Mouse (Mus musculus) thymus, postnatal 4 days (tissue): ENCODE results near the gene Slc1a7.

Source experiments
- DNase-seq: peaks from one replicate; pipeline ENCODE4 v3.0.0; 2021

Gene Slc1a7

DNA sequence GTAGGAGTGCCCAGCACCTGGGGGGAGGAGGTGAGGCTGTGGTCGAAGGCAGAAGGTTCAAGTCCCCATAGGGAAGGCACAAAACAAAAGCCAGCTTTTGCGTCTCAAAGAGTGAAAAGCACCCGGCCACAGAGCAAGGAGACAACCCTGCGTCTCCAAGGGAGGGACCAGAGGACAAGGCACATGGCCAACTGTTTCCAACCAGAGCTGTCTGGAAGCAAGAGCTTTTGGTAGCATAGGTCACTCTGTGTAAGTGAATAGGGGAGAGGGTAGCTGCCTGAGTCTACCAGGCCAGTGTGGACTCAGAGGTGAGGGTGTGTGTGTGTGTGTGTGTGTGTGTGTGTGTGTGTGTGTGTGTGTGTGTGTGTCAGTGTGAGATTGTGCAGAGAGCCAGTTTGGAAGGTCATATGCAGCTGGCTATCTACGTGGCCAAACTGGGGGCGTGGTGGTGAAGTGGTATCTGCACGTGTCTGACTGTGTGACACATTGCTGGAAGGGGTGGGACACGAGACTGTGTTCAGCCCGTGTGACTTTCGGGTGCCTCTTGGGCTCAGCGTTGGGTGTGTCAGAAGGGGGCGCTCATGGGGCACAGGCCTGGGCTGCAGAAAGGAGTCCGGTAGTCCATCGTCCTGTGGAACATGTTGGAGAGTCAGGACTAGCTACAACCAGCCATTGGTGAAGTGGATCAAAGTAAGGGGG, 47.1 kb downstream of the Slc1a7 start:
- peak; percentile 64 for DNase-seq

DNA sequence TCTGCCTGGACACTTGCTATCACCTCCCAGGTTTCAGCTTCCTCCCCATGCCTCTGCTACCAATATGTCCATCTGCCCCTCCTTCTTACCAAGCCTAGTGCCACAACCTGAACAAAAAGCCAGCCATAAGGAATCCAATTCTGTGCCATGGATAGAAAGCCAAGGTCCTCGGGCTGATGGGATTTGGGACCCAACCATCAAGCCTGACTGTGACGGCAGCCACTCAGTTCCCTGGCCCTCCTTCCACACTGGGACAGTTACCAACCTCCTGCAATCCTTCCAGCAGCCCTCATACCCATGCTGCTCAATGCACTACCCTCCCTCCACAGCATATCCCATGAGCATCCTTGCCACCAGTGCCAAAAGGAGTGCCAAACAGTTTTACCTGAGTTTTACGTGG, 48.2 kb downstream of the Slc1a7 start:
- no peak for DNase-seq

DNA sequence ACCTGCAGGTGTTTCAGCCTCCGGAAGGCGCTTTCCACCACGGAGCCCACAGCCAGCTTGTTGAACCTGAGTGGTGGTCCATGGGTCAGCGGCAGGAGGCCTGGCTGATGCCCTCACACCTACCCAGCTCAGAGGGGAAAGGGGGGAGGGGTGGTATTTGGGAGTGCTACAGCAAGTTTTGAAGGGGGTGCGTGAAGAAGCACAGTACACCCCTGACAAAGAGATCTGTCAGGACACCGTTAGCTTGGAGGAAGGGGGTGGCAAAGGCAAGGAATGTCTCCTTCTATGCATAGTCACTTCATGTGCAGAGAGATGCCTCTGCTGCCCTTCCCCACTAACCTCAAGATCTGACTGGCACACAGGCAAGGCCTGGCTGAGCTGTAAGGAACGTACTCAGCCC, 49.7 kb downstream of the Slc1a7 start:
- peak; percentile 34 for DNase-seq

DNA sequence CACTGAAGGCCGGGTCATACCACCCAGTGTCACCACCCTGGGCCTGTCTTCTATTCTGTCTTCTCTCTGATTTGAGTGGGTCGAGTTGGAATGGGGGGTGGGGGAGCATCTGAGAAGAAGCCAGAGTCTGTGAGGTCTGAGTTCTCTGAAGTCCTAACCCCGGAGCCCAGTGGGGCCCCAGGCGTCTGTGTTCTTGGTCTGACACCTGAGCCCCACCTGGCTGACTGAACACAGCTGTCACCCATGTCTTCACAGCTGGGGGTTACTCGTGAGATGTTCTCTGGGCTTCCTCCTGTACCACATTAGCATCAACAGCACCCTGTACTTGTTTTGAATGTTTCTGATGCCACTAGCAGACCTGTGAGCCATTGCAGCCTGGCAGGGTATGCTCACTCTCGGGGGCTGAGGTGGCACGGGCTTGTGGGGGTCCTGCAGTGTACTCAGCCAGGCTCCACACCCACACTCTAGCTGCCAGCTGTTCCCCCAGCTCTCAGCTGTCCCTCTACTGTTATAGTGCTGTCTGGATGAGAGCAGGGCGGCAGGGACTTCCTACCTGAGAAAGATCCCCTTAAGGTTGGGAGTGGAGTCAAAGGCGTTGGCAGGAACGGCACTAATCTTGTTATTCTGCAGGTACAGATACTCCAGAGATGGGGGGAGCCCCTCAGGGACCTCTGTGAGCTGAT, 50.2 kb downstream of the Slc1a7 start:
- peak; percentile 70 for DNase-seq

DNA sequence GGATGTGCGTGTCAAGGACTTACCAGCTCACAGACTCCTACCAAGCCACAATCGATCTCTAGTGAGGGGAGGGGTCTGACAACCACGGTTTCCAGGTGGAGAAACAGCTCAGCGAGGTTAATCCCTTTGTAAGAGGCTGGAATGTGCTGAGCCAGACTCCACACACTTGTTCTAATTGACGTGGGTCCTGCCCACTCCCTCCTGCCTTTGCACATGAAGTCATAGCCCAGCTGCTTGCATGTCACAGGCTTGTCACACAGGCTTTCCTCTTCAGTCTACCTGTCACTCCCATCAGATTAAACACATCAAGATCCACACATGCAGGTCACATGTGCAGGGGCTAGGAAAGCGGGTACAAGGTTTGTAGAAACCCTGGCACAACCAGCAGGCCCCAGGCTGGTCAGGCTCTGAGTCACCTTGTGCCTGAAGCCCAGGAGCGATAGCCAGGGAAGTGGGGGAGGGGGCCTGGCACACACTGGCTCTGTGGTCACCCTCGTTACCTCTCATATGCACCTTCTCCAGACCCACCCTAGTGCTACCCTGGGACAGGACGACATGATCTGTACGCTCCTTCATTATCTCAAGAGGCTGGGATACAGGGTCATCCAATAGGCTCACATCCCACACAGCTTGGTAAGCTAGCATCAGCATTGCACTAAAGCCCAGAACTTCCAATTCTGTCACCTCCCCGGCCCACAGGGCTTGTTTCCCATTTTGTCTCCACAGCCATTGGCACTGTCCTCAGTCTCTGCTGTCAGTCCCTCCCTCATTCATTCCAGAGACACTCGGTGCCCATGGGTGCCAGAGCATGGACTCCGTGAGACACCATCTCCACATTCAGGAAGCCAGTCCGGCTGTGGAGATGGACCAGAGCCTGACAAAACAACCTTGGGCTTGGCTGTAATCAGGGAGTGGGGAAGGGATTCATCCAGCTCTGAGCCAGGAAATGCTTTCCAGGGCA, 51.1 kb downstream of the Slc1a7 start:
- no peak for DNase-seq

DNA sequence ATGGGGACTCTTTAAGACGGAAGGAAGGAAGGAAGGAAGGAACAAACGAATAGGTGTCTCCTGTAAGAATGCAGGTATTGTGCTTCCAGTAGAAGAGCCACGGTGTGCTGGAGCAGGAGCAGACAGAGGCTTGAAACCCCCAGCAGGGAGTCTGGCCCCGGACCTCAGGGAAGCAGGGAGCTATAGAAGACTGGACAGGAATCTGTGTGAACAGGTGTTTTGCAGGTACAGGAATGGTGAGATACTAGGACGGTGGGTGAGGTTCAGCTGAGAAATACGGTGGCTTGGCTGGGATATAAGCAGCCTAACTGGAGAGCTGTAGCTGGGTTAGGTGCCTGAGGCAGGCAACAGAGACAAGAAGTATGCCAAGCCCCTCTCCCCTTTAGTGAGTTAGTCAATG, 52.0 kb downstream of the Slc1a7 start:
- DNase-seq: no peak

DNA sequence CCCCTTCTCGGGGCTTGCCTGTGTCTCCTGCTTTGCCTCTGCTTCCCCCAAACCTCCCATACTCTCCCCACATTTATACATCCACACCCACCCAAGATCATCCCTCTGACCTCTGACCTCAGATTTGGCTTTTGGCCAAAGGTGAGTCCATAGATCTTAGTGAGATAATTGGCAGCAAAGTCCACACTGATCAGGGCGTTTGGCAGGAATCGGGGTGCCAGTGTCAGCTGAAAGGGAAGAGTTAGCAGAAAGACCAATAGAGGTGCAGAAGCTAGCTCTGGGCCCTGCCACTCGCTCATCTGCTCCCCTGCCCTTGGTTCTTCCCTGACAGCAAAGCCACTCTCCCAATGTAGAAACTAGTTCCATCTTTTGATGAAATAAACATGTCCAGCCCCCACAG, 55.1 kb downstream of the Slc1a7 start:
- no peak for DNase-seq

DNA sequence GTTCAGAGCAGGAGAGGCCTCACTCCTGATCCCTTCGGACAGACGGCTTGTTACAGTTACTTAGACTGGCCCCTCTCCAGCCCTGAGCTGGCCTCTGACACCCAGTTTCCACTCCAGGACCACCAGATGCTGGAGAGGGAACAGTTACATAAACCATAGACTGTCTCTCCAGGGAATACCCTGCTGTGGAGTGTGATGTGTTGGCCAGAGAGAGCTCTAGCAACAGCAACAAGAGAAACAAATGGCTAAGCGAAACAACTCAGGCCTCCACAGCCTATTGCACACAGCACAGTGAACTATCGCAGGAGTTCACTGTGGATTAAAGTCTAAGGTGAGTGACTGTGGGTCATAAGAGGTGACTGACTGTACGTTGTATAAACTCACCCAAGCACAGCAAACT, 56.5 kb downstream of the Slc1a7 start:
- DNase-seq: no peak

DNA sequence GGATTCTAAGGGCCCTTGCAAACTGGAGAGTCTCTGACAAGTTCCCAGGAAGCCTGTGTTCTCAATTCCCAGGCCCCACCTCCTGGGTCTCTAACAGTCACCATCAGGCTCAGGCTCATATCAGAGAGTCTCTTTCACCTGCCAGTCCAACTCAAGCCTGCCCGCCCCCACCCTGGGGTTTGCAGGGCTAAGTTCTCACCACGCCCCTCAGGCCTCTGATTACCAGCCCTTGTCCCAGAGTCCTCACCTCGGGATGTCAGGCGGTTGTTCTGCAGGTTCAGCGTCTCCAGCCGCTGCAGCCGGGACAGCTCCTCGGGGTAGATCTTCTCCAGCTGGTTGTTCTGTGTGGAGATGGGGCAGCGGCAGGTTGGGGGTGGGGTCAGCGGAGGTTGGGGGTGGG, 57.1 kb downstream of the Slc1a7 start:
- no peak for DNase-seq

DNA sequence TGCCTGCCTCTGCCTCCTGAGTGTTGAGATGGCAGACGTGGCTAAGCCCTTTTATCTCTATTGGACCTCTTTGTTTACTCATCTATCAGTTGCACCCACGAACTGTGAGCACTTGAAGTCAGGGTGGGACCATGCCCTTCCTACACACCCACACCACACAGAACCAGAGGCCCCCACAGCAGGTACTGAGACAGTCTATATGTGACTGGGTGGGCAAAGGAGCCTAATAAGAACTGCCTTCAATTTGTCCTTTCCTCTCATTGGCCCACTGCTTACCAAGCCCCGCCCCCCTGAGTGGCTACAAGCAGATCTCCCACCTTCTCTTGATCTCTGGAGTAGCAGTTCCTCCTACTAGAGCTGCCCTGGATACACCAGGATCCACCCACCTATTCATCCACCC, 58.1 kb downstream of the Slc1a7 start:
- no peak for DNase-seq

DNA sequence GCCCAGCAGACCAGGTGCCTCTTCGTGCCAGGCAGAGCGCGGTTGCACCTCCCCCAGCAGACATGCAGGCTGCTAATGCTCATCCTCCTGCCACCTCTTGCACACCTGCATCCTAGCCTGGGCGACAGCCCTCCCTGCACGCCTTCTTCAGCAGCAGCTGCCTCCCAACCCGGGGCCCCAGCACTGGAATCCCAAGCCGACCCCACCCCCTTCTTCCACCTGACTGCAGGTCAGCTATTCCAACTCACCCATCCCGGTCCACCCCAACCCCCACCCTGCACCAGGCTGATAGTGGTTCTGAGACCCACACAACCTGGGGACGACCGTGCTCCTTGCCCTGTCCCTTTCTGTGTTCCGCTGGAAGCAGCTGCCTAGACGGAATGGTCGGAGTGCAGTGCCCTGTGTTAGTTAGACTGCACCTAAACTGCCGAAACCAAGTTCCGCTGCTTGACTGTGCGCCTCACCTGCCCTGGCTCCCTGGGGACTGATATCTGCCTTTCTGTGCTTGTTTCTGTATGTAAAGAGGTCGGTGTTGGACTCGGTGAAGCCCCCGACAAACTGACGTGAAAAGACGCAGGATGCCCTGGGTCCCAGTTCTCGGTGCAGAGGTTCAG, 62.9 kb downstream of the Slc1a7 start:
- DNase-seq: peak; percentile 61

DNA sequence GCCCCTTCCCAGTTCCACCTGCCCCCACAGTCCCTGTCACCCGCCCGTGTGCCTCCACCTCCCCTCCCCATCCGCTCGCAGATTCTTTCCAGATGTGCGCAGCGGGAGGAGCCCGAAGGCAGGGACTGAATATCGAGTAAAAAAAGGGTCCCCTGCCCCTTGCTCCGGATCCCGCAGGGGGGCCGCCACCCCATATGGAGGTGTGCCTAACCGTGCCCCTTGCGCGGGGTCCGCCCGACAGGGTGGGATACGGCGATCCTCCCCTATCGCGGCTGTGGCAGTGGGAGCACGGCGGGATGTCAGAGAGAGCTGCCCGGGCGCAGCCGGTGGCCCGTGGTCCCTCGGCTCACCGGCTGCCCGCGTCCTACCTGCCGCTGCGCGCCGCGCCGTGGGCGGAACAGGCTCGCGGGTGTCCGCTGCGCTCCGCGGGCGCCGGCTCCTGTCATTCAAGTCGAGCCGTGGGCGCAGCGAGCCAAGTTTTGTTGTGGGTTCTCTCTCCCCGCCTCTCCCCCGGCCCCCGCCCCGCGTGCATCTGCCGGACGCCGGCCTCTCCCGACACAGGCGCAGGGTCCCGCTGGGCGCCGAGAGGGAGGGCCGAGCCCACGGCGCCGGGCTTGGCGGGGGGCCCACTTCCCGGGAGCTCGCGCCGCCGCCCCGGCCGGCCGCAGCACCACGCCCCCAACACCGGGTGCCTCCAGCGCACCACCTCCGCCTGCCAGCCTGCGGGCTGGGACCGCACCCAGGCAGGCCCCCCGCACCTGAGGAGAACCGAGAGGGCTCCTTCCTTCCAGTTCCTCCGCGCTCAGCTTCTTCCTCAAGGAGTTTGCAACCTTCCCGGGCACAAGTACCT, 63.6 kb downstream of the Slc1a7 start:
- peak; percentile 61 for DNase-seq

DNA sequence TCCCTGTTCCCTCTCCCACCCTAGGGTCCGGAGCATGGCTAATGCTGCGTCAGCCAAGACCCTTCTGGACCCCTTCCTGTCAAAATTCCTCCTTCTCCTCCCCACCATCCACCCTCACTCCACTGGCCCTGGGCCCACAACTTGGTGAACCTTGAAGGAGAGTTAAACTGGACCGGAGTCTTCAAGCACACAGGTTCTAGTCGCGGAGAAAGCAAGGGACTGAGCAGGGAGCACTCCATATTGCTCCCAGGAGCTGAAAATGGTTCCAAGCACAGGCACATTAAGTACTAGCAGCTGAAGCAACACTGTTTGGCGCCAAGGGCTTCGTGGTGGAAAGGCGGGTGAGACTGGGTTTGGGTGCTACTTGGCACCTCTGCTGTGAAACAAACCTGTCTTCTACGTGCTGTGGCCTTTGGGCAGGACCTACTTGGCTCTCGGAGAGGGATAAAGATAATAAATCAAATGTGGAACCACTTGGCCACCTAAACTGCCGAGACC, 64.3 kb downstream of the Slc1a7 start:
- DNase-seq: no peak

DNA sequence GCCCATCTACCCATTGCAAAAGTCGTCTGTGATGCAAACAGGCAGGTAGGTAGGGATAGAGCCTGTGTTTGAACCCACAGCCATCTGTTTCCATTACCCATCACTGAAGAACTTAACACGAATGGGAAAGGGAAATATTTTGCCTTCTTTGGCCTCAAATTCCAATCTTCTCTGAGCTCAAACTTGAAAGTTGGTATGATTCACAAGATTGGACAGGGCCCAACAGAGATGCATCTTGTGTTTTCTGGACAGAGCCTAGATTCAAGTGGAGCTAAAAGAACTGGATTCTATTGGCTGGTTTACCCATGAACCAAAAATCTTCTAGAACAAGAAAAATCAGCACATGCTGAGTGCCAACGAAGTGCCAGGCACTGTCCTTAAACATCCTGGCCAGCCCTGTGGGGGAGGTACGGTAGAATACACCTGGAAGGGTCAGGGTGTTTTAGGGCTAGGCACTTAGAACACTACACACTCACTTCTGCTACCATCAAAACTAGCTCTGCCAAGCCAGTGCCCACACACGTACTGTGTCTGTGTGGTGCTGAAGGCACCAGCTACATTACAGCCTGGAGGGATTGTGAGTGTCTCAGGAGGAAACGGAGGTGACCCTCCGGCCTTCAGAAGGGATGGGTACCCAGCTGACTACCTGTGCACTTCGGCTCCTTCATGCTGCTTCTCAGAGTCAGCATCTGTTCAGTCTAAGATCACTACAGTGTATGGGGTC, 65.1 kb downstream of the Slc1a7 start:
- DNase-seq: no peak

DNA sequence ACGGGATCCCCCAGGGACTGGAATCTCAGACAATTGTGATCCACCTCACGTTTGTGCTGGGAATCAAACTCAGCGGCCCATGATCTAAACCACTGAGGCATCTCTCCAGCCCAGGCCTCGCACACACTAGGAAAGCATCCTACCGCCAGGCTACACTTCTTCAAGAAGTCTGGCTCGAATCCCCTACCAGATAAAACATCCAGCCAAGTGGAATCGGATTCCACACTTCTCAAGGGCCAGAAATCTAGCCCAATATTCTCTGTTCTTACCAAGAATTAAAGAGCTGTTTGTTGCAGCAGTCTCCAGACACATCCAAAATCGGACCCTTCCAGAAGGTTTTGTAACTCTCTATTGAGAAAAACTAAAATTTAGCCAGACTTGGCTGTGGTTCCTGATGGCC, 68.9 kb downstream of the Slc1a7 start:
- DNase-seq: no peak

DNA sequence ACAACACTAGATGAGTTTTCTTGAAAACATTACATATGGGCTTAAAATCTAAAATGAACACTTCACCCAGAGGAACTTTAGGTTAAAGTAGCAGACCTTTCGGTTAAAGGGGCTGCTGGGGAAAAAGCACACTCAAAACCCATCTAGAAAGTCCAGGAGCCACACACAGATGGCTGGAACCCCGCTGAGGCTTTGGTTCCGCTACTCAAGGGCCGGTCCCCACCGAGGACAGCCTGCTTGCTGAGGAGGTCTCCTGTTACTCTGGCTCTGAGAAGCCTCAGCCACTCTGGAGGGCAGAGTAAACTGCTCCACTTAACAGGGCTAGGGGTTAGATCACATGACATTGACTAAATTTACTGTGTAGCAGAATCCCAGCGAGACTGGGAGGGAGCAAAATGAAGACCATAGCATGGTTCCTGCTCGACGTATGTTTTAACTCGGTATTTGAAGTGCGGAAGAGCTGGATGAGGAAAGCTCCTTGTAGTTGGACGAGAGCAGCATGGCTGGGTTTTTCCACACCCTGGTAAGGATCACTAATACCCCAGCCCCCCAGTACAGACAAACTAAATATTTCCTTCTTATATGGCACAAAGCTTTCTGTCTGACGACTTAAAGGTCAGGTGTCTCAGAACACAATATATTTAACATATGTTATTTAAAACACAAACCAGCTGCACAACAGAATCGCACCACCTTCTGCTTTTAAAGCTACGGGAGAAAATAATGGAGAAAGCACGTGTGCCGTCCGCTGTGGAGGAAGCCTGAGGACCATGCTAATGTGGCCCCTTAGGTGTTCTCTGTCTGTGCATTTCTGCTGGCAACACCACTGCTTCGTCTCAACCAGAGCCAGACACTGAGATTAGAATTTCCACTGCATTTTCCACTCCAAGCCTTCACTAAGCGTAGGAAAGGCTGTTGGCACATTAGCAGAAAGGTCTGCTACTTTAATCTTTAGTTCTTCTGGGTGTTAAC, 77.3 kb downstream of the Slc1a7 start:
- no peak for DNase-seq

DNA sequence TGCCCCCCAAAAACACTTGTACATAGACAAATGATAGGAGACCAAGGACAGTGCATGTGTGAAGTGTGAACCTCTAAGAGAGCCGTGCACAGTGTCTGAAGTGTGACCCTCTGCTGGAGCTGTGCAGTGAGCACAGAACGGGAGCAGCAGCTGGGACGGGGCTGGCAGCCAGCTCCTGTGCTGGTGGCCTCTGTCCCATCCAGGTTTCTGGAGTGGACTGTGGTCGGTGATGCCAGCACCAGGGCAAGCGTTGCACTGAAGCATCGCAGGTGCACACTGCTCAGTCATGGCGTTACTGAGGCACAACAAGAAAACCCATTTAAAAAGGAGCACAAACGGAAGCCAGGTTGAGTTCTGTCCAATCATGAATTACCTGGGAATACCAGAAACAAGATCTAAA, 78.0 kb downstream of the Slc1a7 start:
- DNase-seq: no peak

DNA sequence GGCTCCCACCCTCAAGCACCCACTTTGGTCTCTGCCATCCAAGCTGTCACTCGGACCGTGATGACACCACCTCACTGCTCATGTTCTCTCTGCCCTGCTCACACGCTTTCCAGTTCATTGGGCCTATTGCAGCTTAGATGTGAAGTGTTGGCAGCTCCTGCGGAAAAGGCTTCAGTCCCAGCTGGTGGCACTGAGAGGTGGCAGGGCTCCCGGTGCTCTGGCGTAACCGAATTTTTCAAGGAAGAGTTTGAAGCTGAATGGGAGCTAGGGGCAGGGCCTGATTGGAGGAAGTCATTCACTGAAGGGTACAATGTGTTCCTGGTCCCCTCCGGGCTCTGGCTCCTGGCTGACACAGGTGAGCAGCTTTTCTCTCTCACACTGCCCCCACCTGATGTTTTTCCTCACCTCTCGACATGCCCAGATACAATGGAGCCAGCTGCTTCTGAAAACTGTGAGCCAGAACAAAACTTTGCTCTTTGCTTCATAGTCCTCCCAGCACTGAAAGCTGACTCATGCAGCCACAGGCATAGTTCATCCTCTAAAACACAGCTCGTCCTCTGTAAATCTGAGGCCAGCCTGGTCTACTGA, 83.6 kb downstream of the Slc1a7 start:
- no peak for DNase-seq

DNA sequence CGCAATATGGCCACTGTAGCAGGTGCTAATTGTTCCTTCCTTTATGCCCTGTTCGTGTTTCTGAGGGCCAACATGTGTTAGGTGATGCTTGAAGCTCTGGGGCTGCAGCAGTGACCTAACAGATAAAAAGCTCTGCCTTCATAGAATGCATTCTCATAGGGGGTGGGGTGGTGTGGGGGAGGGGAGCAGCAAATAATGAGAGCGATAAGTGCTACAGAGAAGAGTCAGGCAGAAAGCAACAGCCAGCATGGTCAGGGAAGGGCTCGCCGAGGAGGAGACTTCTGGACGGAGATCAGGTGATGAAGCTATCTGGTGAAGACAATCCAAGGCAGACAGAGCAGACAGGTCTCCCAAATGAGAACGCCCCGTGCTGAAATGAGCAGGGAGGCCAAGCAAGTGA, 84.5 kb downstream of the Slc1a7 start:
- DNase-seq: no peak

DNA sequence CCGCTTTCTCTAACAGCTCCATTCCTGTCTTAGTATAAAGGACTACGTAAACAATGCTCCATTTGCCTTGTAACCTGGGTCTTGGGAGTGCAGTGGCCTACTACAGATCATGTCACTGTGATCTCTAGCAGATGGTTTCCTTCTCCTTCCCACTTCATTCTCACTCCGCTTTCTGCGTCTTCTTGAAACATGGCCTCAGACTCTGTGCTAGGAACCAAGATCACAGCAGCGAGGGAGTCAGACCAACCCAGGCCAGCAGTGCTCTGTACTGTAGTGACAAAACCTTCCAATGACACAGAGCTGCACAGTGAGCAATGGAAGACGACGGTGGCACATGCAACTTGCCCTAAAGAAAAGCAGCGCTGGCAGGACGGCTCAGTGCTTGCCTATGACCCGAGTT, 87.7 kb downstream of the Slc1a7 start:
- no peak for DNase-seq
